Mouse (Mus musculus) embryonic facial prominence, embryonic 10.5 days (tissue): ENCODE measurements at regions not wholly inside any gene's neighbourhood (a gene's known extent, or its start where the extent isn't known, plus 50 kb on each side); places are given as distances from the start of the nearest gene placed in this dataset.

Experiments
- DNase-seq: peaks from one replicate; pipeline ENCODE4 v3.0.0-alpha.2; 2017; ENCODE audit warnings: low spot score
- H3K27ac ChIP-seq: fragments of 300-500 bp; sonication (generic); replicated peaks from 2 replicates; pipeline ENCODE4 v1.5.1; 2016; ENCODE audit warnings: mild to moderate bottlenecking
- H3K27me3 ChIP-seq: fragments of 300-500 bp; sonication (generic); replicated peaks from 2 replicates; pipeline ENCODE4 v1.6.1; 2016; ENCODE audit warnings: low read depth, mild to moderate bottlenecking; ENCODE audit not compliant: poor library complexity, severe bottlenecking
- H3K36me3 ChIP-seq: fragments of 300-500 bp; sonication (generic); replicated peaks from 2 replicates; pipeline ENCODE4 v1.6.1; 2016; ENCODE audit warnings: mild to moderate bottlenecking, moderate library complexity
- H3K4me1 ChIP-seq: fragments of 300-500 bp; sonication (generic); 2 replicates; pipeline ENCODE4 v1.6.1; 2016
- H3K4me3 ChIP-seq: fragments of 300-500 bp; sonication (generic); 2 replicates; pipeline ENCODE4 v1.5.1; 2016; ENCODE audit warnings: mild to moderate bottlenecking, moderate library complexity
- H3K9me3 ChIP-seq: fragments of 300-500 bp; sonication (generic); 2 replicates; pipeline ENCODE4 v1.6.1; 2016; ENCODE audit warnings: mild to moderate bottlenecking
- WGBS: fragments of 180-500 bp; shearing (Covaris S2); methylation state at CpG from one replicate; pipeline ENCODE4 v1.1.7; 2016; 5-methylcytosine and 5-hydroxymethylcytosine counted together

DNA sequence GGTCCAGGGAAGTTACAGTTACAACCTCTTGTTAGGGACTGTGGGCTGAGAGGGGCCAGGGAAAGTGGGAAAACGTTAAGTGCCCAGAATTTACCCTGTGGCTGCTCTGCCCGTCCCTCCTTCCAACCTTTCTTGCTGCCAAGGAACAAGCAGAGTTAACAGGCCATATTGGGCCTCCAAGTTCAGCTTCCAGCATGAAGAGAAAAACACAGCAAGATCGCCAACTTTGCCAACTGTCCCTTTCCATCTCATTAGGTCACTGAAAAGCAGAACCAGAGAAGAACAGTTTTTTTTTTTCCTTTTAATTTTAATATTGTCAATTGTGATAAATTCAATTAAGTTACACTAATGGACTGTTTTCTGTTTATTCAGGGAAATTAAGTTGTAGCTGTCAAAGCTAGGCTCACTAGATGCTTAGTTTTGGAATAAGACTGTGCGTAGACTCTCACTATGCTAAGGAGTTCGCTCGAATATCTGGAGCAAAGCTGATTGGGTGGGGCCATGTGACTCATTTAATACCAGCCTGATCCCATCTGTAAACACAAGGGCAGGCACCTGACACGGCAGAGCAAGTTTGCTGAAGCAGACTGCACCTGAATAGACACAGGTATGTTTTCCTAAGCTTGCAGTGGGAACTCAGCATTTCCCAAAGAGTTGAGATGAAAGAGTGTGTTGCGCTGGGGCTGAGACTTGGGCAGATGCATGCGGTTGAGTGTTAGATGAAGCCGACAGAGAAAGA lies 178.9 kb downstream of the Gm45692 start:
- DNase-seq, result no peak
- WGBS, result 86% methylated on average over 10 of the region's 10 CpGs
- Histone ChIP-seq H3K36me3 (no peaks in the 10 kb centered on the region), H3K4me3 (no peak overlapping the region), H3K4me1 (peaks cover 20% of the 10 kb centered on the region), H3K27me3 (no peaks in the 10 kb centered on the region; the same call in 1 of the 2 replicates), H3K9me3 (no peaks in the 10 kb centered on the region), H3K27ac (no peak overlapping the region)

DNA sequence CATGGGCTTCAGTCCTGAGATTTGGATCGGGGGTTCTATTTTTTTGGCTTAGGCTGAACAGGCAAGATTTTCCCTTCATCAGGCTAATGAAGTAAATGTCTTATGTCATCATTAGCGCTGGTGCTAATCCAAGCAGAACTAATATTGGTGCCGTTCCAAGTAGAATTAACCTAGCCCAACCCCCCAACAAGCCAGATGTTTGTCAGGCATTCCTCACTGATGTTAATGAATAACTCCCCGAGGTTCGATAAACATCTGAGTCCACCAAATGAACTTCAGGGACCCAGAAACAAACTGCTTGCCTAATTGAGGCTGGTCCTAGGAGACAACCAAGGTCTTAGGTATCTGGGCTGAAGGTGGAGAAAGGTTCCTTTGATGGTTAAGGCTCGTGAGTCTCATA lies 180.9 kb downstream of the Gm45692 start:
- Histone ChIP-seq H3K27me3 (no peaks in the 10 kb centered on the region; the same call in 1 of the 2 replicates), H3K4me3 (no peak overlapping the region), H3K27ac (no peak overlapping the region), H3K36me3 (no peaks in the 10 kb centered on the region), H3K9me3 (no peaks in the 10 kb centered on the region), H3K4me1 (peaks cover 12% of the 10 kb centered on the region)
- 67% methylated on average over 6 of the region's 6 CpGs for WGBS
- no peak for DNase-seq

DNA sequence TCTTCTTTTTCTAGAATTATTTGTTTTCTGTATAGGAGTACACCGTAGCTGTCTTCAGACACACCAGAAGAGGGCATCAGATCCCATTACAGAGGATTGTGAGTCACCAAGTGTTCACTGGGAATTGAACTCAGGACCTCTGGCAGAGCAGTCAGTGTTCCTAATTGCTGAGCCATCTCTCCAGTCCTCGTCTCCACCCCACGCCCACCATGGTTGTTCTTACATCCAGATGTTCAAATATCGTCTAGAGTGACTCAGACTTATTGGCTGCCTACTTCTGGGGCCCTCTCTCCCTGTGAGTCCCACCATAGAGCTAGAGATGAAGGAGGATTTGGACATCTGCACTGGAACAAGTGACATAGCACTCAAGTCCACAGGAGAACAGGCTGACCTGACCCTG lies 182.6 kb downstream of the Gm45692 start:
- Histone ChIP-seq H3K4me1 (peaks cover 24% of the 10 kb centered on the region), H3K27me3 (no peaks in the 10 kb centered on the region; the same call in 1 of the 2 replicates), H3K4me3 (no peak overlapping the region), H3K9me3 (no peaks in the 10 kb centered on the region), H3K27ac (no peak overlapping the region), H3K36me3 (no peaks in the 10 kb centered on the region)
- DNase-seq, result no peak
- WGBS, result 82% methylated on average over 4 of the region's 4 CpGs

DNA sequence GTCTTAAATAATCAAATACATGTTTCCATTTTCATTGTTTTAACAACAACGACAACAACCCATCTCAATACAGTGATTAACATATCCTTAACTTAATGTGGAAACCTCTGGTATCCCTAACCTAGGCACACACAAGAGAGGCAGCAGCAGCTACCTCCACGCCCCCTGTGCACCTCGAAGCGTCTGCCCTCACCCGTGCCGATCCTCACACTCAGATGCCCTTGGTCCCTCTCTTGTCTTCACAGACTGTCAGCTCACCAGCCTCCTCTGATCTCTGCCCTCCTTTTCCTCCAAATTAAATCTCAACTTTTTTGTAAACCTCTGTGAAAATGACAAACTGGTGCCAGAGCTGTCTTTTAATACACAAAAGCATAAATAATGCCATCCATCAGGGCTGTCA lies 185.2 kb downstream of the Gm45692 start:
- H3K36me3 ChIP-seq, result no peaks in the 10 kb centered on the region
- H3K4me1 ChIP-seq, result peaks cover 47% of the 10 kb centered on the region
- no peak for DNase-seq
- no peaks in the 10 kb centered on the region; the same call in 1 of the 2 replicates for H3K27me3 ChIP-seq
- no peak overlapping the region for H3K27ac ChIP-seq
- WGBS, result 85% methylated on average over 6 of the region's 6 CpGs
- H3K9me3 ChIP-seq, result no peaks in the 10 kb centered on the region
- H3K4me3 ChIP-seq, result no peak overlapping the region

DNA sequence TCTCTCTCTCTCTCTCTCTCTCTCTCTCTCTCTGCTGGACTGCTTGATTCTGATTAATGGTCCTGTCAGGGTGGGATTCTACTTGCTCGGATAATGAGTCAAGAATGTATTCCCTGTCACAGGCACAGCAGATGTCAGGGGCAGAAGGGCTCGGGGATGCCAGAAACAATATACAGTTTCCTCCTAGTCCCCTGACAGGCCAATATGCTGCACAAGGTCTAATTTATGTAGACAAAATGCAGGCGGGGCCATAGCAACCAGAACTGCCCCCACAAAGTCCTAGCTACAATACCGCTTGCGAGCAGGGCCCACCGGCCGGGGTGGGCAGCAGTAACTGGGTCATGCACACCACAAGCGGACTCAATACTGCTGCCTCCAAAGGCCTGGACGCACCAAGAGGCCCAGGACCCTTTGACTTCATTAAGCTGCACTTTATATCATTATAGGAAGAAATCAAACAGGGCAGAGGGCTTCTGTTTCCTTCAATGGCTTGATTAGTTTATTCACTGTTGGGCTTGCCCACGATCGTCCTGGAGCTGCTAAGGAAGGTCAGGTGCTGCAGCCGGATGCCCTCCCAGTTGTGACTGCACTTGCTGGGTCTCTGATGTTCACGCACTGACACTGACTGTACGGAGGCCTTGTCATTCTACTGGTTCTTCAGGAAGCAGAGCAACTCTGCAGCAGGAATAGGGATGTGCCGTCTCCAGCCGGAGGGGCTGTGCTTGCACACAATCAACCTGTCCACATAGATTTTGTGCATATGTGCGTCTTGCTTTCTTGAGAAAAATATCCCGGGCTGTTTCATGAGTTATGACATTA lies 185.9 kb downstream of the Gm45692 start:
- Histone ChIP-seq H3K27ac (peak overlapping the region; percentile 49; the same call in 1 of the 2 replicates), H3K36me3 (no peaks in the 10 kb centered on the region), H3K4me3 (no peak overlapping the region), H3K27me3 (no peaks in the 10 kb centered on the region), H3K9me3 (no peaks in the 10 kb centered on the region), H3K4me1 (peaks cover 53% of the 10 kb centered on the region)
- WGBS, result 69% methylated on average over 18 of the region's 18 CpGs
- peak; percentile 44 for DNase-seq

DNA sequence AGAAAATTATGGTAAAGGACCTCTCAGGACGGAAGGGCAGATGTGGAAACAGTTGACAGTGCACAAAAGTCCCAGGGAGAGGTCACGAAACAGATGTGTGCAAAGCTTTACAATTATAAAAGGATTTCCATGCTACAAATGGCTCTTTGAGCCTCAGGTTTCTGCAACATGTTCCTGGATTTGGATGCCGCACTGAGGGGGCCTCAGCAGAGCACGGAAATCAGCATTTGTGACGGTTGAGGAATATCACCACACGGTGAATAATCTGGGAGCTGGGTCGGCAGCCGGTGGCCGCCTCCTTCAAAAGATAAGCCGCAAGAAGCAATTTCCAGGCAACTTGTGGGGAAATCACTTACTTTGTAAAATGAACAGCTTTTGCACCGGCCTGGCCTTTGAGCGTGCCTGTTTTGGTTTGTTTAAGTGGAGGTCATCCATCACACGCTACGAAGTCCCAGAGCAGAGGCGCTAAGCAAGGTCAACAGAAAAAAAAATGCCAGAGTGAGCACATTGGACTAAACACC lies 188.8 kb downstream of the Gm45692 start:
- 32% methylated on average over 15 of the region's 15 CpGs for WGBS
- DNase-seq, result peak; percentile 69
- peak overlapping the region; percentile 60; the same call in 1 of the 2 replicates for H3K27ac ChIP-seq

DNA sequence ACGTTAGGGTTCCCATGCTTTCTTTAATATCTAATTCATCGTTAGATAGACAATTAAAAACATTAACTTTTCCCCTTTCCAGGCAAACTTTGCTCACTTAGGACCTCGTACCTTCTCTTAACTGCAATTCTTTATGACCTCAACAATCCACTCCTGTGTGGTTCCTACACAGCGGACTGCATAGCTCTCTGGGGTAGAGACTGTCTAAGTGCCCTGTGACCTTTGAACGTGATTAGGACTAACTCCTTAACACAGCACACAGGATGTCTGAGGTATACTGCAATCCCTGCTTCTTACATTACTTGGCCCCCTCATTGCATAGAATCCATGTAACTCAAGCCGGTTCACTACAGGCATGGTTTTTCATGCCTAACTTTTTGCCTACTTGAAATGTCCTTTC lies 190.4 kb downstream of the Gm45692 start:
- Histone ChIP-seq H3K27ac (no peak overlapping the region), H3K36me3 (no peaks in the 10 kb centered on the region), H3K4me1 (peaks cover 50% of the 10 kb centered on the region), H3K27me3 (no peaks in the 10 kb centered on the region), H3K4me3 (no peak overlapping the region), H3K9me3 (no peaks in the 10 kb centered on the region)
- no peak for DNase-seq
- WGBS, result 69% methylated on average over 6 of the region's 6 CpGs

More for the DNA sequence above, 188.8 kb downstream of the Gm45692 start:
- peak overlapping the region; percentile 18; the same call in 1 of the 2 replicates for H3K4me3 ChIP-seq
- no peaks in the 10 kb centered on the region for H3K9me3 ChIP-seq
- H3K4me1 ChIP-seq, result peaks cover 54% of the 10 kb centered on the region
- H3K27me3 ChIP-seq, result no peaks in the 10 kb centered on the region
- no peaks in the 10 kb centered on the region for H3K36me3 ChIP-seq

DNA sequence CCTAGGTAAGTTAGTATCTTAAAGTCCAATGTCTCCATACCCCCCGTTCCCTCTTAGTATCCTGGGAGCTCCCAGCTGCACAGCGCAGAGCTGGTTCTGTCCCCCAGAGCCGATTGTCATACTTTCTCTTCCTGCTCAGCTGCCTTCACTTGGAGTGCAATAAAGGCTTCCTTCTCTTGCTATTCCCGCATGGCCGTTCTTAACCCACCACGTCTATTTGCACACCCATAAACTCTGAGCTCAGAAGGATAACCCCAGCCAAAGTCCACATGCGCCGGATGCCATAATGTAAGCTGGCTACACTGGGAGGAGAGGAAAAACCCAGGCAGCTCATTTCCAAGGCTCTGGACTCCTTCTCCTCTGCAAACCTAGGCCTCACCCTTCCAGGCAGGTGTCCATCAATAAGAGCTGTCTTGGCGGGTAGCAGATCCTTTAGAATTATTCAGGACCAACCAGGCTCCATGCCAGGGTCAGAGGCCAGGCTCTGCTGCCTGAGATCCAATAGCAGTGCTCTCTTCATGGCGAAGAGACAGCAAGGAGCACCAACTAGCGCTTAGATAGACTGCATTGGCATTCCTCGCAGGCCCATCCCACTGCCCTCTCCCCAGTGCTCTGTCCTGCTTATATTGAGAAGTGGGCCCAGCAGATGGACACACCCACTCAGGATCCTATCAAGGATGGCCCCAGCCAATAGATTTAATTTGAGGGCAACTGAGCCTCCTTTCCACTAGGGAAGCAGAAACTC lies 204.4 kb downstream of the Gm45692 start:
- H3K36me3 ChIP-seq, result no peaks in the 10 kb centered on the region

DNA sequence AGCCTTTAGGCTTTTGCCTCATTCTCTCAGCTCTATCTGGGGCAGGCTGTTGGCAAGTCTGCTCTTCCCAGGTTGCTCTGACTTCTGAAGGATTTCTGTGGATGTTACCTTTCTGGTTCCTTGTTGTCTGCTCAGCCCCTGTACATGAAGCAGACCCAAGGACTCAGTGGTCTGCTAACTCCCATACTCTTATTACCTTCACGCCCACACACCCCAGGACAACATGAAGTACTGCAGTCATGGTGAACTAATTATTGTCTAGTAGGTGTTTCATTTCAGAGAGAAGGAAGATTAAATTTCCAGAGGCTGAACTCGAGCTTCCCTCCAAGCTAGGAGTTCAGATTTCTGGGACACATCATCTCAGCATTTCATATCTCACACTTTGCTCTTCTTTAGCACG lies 205.3 kb downstream of the Gm45692 start:
- WGBS, result 71% methylated on average over 3 of the region's 3 CpGs
- Histone ChIP-seq H3K9me3 (no peaks in the 10 kb centered on the region), H3K27me3 (no peaks in the 10 kb centered on the region), H3K27ac (no peak overlapping the region), H3K4me1 (no peaks in the 10 kb centered on the region), H3K36me3 (no peaks in the 10 kb centered on the region), H3K4me3 (no peak overlapping the region)
- no peak for DNase-seq

More for the DNA sequence above, 204.4 kb downstream of the Gm45692 start:
- Histone ChIP-seq H3K4me3 (no peak overlapping the region), H3K27ac (no peak overlapping the region), H3K27me3 (no peaks in the 10 kb centered on the region), H3K9me3 (no peaks in the 10 kb centered on the region), H3K4me1 (no peaks in the 10 kb centered on the region)
- no peak for DNase-seq
- 92% methylated on average over 12 of the region's 12 CpGs for WGBS

DNA sequence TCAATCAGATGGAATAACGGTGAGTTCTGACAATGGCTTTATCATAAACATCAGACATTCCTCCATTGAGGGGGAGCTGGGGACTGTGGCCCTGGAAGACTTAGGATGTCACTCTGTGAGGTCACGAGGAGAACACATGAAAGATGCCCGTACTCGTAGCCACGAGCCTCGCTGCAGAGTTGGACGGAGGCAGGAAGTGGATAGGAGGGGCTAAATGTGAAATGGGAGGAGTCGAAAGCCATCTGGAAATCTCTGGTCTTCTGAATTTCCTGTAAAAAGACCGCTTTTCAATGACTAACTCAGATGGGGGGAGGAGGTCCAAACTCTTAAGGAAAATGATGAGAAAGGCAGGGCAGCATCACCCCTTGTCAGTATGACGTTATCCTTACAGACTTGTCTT lies 210.5 kb downstream of the Gm45692 start:
- DNase-seq, result no peak
- no peaks in the 10 kb centered on the region for H3K27me3 ChIP-seq
- H3K36me3 ChIP-seq, result no peaks in the 10 kb centered on the region
- H3K27ac ChIP-seq, result no peak overlapping the region
- no peaks in the 10 kb centered on the region for H3K9me3 ChIP-seq
- H3K4me1 ChIP-seq, result no peaks in the 10 kb centered on the region
- WGBS, result 86% methylated on average over 10 of the region's 10 CpGs
- H3K4me3 ChIP-seq, result no peak overlapping the region

DNA sequence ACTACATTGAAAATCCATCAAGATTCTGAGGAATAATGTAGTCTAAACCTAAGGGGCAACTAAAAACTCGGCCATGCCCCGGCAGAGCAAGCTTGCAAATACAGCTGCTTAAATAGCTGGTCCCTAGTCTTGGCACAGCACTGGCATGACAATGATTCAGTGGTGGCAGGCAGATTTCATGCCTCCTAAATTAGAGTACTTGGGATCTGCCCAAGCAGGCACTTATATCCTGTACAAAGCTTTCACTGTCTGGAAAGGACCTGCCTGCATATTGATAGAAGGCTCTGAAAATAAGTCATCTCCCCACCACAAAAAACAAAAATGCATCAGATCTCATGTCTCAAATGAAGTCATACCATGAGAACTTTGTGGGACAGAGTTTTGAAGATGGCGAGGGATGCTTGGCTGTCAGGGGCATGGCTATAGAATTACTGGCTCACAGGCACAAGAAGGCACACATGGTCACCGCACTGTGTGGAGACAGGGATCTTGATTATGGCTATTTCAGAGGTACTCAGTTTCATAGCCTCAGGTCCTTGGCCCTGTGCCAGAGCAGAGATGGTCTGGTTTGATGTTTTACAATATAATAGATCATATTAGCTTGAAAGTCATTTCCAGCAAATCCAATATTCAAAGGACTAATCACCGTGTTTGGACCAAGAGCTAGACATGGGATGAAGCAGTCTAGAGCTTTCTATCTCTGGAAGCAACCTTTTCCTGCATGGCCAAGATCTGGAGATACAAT lies 217.7 kb downstream of the Gm45692 start:
- Histone ChIP-seq H3K9me3 (no peaks in the 10 kb centered on the region), H3K4me3 (no peak overlapping the region), H3K36me3 (no peaks in the 10 kb centered on the region), H3K27ac (no peak overlapping the region), H3K27me3 (no peaks in the 10 kb centered on the region), H3K4me1 (no peaks in the 10 kb centered on the region)
- DNase-seq, result no peak
- WGBS, result 93% methylated on average over 5 of the region's 5 CpGs

DNA sequence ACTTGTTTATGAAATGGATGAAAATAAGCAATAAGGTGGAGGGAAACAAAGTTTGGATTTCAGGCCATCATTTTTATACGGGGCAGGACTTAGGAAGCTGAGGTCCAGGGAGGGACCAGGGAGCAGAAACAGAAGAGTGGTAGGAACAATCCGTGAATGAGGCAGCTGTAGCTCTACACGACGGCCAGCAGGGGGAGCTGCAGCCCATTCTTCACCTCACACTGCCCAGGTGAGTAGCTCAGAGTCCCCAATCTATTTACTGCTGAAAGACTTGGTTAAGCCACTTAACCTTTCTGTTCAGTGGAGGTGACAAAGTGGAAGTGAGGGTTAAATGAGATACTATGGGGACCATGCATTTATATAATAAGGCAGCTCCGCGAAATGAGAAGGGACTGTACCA lies 225.7 kb downstream of the Gm45692 start:
- 32% methylated on average over 6 of the region's 6 CpGs for WGBS
- no peaks in the 10 kb centered on the region for H3K9me3 ChIP-seq

More for the DNA sequence above, 225.7 kb downstream of the Gm45692 start:
- Histone ChIP-seq H3K27ac (no peak overlapping the region), H3K4me3 (no peak overlapping the region), H3K4me1 (peaks cover 2% of the 10 kb centered on the region; the same call in 1 of the 2 replicates), H3K27me3 (0 out of 2 replicates have a peak, but pooled peaks cover 4% of the 10 kb centered on the region), H3K36me3 (no peaks in the 10 kb centered on the region)
- DNase-seq, result peak; percentile 85
